Mouse (Mus musculus) erythroblast, embryonic 14.5 days (primary cell): ENCODE data around the gene Rgma.

Experiments
- GATA1 ChIP-seq: IDR thresholded peaks from 2 replicates; pipeline ENCODE4 v1.6.1; 2012; ENCODE audit warnings: low read length, inconsistent platforms, mixed read lengths
- TAL1 ChIP-seq: IDR thresholded peaks from 3 replicates; pipeline ENCODE4 v1.6.1; 2012; ENCODE audit warnings: low read length, inconsistent platforms, mixed read lengths

DNA sequence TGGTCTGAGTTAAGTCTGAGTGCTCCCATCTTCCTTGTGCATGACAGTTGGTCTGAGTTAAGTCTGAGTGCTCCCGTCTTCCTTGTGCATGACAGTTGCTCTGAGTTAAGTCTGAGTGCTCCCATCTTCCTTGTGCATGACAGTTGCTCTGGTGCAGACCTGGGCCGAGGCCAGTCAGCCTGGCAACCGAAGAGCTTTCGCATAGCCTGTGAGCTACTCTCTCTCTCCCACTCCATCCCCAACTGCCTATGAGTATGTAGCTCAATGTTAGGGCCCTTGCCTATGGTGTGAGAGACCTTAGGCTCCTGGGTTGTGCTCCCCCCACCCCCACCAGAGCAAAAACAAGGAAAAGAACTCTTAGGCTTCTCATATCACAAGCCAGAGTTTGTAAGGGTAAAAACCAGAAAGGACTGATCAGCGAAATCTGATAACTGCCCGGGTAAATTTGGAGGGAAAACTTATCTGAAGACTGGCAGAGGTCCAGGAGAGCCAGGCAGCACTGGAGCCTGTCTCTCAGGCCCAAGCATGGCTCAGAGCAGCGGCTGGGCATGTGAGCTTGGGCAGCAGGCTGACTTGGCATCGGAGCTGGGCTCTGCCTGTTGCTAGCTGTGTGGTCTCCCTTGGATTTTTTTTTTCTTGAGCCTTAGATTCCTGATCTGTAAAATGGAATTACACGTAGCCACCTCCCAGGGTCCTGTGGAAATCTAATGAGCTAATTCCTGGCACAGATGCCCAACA is 46.1 kb downstream of the Rgma start:
- TF ChIP-seq TAL1 (no peak), GATA1 (no peak)
